Mouse (Mus musculus): Measurements from ENCODE around the gene Stxbp1.

Gene Stxbp1

GRCm38 (mm10) chr2:32751665-32752033 is 95.4 kb downstream of the Stxbp1 start:
- no peak for DNase-seq

- DNase-seq: peak; percentile 80 to 89
Observed at GRCm38 (mm10) chr2:32750887-32751664, 96.0 kb downstream of the Stxbp1 start.

- DNase-seq: no peak
Observed at GRCm38 (mm10) chr2:32750199-32750598, 96.8 kb downstream of the Stxbp1 start.

- no peak for DNase-seq
Observed at GRCm38 (mm10) chr2:32749082-32749481, 98.0 kb downstream of the Stxbp1 start.

GRCm38 (mm10) chr2:32744272-32744982 is 102.6 kb downstream of the Stxbp1 start:
- DNase-seq: peak; percentile 52 to 65

- DNase-seq: peak in 1 of 2 experiments; percentile 46
Observed at GRCm38 (mm10) chr2:32742173-32742531, 104.9 kb downstream of the Stxbp1 start.

GRCm38 (mm10) chr2:32741273-32742172 is 105.5 kb downstream of the Stxbp1 start:
- peak; percentile 59 to 66 for DNase-seq

GRCm38 (mm10) chr2:32740916-32741272 is 106.2 kb downstream of the Stxbp1 start, which contains the start of gene 6330409D20Rik:
6330409D20Rik (minus strand) TSS chr2:32741016.
- no peak for DNase-seq

GRCm38 (mm10) chr2:32739311-32739710 is 107.7 kb downstream of the Stxbp1 start:
- no peak for DNase-seq

Data from kidney, postnatal 4 days (tissue).